Mouse (Mus musculus): ENCODE results near the gene Pbrm1. TPM values are rescaled to one million over a fixed set of nuclear protein-coding genes. Genes with fewer than 3 reads are reported as not detected.
A peak's percentile ranks its signal among the peaks of the same experiment; 100 is the strongest.

Pbrm1 gene
- total RNA-seq (2017) = 83.0 and 120 TPM in 2 replicates

DNA sequence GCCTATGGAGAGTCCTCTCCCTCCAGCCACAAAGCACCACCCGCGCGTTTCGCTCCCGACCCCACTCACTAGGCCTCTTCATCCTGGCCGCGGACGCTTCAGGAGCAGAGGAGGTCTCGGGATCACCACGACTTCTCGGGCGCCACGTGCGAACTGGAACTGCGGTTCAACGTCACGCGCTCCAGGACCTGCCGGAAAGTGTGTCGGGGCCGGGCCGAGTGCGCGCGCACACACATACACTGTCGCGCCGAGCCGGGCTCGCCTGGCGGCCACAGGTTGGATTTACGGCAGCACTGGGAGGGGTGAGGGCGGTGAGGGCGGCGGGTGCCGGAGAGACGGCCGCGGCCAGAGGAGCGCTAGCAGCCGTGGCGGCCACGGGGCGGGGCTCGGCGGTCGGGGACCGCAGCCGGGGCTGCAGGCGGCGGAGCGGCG is at the start of gene Pbrm1, which contains the start of gene Gnl3:
Gene Pbrm1 (plus strand): TSS at position 279 of the 432 bp plus-strand sequence.
Gene Gnl3 (minus strand): TSS at position 293 of the 432 bp plus-strand sequence.
- ATAC-seq (replicated peaks; ENCODE audit: low read depth, poor library complexity, severe bottlenecking) = peak; percentile 89

DNA sequence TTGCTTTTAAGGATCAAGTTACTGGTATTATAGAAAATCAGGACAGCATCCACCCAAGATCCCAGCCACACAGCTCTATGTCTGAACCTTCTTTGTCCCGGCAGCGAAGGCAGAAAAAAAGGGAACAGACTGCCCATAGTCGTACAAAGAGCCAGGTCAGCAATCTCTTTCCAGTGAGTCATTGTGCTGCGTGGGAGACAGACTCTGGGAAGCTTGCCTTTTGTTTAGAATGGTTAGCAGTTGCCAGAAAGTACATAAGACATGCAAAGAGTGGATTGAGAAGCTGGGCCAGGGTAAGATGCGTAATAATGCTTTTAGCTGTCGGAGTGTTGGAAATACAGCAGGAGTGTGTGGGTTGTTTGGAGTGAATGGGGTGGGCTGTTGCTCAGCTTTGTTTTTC is 44.7 kb upstream of the Pbrm1 start:
- ATAC-seq (replicated peaks; ENCODE audit: low read depth, poor library complexity, severe bottlenecking) = no peak

DNA sequence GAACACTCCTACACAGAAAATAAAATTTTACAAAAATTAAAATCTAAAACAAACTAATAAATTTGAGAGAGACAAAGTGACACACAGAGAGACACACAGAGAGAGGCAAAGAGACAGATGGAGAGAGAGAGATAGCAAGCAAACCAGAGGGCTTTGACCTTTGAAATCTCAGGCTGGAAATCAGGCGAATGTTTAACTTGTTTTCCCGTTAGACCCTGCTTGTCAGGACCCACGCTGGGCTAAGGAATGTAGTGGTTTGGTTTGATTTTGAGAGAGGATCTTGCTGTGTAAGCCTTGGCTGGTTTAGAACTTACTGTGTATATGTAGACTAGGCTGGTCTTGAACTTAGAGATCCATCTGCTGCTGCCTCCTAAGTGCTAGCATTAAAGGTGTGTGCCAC is 42.7 kb upstream of the Pbrm1 start:
- no peak for ATAC-seq (replicated peaks; ENCODE audit: low read depth, poor library complexity, severe bottlenecking)

DNA sequence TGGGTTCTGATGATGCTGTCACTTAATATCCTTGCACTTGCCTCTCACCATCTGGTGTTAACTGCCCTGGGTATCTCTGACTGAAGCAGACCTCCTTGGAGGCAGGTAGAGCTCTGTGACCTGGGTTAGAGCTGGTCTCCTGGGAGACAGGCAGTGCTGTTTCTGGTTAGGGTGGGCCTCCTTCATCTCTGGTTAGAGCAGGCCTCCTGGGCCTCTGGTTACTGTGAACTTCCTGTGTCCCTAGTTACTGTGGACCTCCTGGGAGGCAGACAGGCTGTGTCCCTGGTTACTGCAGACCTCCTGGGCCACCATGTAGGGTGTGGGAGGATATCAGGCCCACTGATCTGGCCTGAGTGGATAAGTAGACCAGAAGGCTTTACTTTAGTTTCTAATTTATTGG is 22.5 kb upstream of the Pbrm1 start:
- no peak for ATAC-seq (replicated peaks; ENCODE audit: low read depth, poor library complexity, severe bottlenecking)

DNA sequence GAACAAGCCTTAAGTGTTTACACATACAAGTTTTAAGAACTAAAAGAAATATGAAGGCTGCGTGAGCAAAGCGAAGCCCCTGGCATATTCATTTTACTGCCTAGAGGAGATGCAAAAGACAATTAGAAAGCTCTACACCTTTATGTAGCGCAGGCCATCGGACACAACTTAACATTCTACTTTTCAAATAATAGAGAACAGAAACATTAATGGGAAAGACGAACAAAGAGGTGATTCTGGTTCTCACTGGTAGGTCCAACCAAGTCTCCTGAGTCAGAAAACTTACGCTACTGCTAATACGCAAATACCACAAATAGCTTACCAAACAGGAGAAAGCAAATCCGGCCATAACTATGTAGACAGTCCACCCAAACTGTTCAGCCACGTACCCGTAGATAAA is 18.6 kb upstream of the Pbrm1 start:
- no peak for ATAC-seq (replicated peaks; ENCODE audit: low read depth, poor library complexity, severe bottlenecking)

DNA sequence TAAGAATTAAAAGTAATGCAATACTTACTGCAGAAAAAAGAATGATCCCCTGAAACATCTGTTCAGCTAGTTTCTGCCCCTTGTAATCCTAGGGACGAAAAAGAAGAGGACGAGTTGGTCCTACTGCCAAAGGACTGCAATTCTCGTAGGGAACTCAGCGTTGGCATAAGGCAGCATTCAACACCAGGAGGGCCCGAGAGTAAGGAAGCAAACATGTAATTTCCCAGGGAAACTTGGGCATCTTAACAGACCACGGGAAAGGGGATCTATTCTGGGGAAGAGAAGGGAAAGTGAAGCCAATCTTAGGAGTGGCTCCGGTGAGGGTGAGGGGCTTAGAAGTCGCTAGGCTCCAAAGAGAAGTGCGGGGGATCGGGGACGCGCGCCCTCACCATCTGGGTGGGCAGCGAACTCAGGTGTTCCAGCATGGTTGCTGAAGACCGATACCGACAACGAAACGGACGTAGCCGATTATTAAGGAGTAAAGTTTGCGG is 18.1 kb upstream of the Pbrm1 start:
- peak; percentile 33; the same call in 1 of the 2 replicates for ATAC-seq (replicated peaks; ENCODE audit: low read depth, poor library complexity, severe bottlenecking)

DNA sequence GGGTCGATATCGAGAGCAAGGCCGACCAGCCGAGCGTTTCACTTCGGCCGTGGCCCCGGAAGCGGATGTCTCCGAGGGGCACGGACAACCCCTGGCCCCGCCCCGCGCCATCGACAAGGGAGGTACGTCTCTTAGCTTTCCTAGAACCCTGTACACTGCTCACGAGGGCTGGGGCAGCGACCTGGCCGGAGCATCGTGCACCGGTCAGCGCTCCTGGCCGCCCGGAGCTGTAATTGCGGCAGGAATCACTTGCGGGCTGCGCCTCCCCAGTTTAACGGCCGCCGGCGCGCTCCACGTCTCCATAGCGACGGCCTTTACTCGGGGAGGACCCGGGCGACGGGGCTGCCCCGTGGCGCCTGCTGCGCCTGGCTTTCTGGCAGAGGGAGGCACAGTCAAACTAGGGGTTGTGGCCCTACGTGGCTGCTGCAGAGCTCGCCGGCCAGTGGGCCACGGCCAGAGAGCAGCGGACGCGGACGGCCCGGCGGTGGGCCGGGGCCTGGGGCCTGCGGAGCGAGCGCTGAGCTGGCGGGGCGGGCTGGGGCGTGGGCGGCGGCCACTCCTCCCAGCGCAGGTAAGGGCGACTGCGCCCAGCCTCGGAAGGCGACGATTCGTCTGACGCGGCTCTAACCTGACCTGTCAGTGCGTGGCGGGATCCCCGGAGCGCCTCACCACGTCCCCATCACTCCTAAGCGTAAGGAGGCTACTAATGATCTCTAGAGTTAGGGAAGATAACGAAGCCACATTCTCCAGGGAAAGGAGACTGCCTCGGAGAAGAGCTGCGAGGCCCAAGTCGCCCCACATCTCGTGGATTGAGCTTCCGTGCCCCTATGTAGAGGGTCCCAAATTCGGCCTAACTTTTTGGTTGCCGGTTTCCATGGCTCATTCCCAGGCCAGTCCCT is 17.4 kb upstream of the Pbrm1 start, which contains the start of the genes Glt8d1 and Spcs1:
Gene Glt8d1 (plus strand): TSS at position 94 of the 899 bp plus-strand sequence.
Gene Spcs1 (minus strand): TSS at position 366 of the 899 bp plus-strand sequence.
- ATAC-seq (replicated peaks; ENCODE audit: low read depth, poor library complexity, severe bottlenecking) = peak; percentile 84

DNA sequence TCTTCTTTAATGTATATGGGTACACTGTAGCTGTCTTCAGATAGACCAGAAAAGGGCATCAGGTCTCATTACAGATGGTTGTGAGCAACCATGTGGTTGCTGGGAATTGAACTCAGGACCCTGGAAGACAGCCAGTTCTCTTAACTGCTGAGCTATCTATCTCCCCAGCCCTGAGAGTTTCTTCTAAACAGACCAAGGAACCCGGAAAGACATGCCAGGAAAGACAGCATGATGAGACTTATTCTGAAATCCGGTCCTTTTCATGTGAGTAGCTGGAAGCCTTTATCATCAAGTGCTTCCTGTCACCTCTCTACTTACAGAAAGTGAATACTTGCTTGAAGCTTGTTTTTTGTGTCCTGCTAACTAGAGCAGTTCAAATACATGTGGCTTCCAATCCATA is 14.4 kb upstream of the Pbrm1 start:
- no peak for ATAC-seq (replicated peaks; ENCODE audit: low read depth, poor library complexity, severe bottlenecking)

DNA sequence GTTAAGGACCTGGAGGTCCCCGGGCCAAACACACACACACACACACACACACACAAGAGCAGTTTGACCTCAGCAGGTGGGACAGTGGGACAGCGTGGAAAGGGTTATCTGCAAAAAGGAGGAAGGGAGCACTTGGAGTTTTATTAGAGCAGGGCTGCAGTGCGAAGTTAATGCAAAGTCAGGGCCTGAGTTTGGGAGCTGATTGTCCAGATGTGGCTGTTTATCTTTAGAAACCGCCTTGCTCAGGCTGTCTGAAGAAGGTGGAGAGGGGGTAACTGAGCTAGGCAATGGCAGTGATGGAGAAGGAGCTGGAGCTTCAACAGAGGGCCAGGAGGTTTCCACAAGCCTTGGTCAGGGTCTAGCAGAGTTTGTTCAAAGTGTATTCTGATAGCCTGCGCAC is 12.2 kb upstream of the Pbrm1 start:
- no peak for ATAC-seq (replicated peaks; ENCODE audit: low read depth, poor library complexity, severe bottlenecking)

DNA sequence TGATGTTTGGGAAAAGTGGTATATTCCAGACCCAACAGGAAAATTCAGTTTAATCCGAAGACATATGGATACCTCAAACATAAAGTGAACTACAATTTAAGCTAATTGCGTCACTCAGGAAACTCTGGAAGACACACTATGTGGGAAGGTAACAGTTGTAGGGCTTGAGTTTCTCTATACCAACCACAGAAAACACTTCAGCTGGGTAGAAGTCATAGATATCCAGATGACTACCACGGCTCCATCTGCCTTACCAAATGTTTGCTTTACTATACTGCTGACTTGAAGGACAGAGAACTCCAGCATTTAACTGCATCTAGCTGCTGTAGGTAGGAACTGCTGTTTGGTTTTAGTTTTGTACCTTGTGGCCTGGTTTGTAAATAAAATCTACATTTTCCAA is 7.3 kb upstream of the Pbrm1 start:
- no peak for ATAC-seq (replicated peaks; ENCODE audit: low read depth, poor library complexity, severe bottlenecking)

DNA sequence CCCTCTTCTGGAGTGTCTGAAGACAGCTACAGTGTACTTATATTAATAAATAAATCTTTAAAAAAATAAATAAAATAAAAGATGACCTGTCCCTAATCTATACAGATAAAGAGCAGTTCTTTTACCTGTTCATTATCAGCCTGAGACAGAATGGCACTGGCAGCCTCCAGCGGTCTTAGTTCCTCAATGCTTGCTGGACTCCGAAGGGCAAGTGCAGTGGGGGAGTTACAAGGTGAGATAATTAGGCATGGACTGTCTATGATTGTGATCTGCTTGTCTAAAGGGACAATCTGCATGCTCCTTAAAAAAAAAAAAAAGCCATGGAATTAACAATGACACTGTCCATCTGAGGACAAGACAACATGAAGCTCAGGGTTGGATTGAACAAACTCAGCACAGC is 5.0 kb upstream of the Pbrm1 start:
- ATAC-seq (replicated peaks; ENCODE audit: low read depth, poor library complexity, severe bottlenecking) = no peak

DNA sequence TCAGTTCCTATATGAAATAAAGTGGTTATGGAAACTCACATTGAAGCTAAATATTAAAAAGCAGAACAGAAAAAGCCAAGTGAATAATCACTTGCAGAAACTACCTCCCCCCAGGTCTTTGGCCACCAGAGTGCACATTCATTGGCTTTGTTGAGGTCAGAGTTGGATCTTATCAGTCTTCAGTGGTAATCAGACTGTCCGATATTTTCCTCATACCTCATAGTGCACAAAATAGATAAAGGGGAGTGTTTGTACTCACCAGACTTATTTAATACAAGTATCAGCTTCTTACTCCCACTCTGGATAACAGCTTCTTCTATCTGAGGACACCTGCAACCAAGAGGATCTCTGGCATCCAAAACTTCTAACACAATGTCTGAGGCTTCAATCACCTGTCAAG is 2.9 kb upstream of the Pbrm1 start:
- ATAC-seq (replicated peaks; ENCODE audit: low read depth, poor library complexity, severe bottlenecking) = no peak

DNA sequence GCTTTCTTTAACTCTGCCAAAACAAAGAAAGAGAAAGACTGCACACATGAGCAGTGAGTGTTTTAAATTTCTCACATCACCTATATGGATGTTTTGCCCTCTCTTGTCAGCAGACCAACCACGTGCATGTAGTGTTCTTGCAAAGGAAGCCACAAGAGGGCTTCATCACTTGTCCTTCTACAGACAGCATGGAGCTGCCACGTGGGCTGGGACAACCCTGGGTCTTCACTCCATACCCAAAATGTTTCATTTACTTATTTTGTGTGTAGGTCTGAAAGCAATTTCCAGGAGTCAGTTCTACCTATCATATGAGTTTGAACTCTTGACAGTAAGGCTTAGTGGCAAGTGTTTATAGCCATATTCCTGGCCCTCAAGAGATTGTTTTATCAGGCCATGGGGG is 1.1 kb upstream of the Pbrm1 start:
- ATAC-seq (replicated peaks; ENCODE audit: low read depth, poor library complexity, severe bottlenecking) = peak; percentile 55

DNA sequence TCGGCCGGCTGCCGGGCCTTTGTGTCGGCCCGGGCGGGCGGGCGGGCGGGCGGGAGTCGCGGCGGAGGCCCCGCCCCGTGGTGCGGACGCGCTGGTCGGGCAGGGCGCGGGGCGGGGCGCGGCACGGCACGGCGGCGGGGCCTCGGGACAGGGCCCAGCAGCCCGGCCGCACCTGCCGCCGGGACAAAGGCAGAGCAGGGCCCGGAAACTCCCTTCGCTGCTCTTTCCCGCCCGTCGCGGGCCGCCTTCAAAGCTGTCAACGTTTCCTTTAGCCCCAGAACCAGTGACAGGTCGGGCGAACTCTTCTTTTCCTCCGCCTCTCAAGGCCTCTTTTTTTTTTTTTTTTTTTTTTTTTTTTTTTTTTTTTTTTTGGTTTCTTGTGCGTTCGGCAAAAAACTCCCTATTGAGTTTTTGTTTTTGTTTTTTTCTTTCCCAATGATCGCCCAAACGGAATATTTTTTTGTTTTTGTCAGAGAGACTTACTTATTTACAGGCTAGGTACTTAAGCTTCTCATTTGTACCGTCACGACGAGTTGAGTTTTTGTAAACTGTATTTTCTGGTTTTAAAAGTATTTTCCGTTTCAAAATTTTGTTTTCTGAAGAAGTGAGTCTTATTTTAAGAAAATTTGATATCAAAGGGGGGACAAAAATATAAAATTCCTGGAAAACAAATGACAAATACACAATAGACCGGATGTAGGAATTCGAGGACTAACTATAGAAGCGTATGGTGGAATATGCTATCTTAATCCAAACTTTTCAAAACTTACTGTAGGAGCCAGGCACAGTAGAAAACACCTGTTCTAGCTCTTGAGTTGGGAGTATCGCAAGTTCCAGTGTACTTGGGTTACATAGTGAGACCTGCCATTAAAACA is 630 bp downstream of the Pbrm1 start:
- peak; percentile 63 for ATAC-seq (replicated peaks; ENCODE audit: low read depth, poor library complexity, severe bottlenecking)

DNA sequence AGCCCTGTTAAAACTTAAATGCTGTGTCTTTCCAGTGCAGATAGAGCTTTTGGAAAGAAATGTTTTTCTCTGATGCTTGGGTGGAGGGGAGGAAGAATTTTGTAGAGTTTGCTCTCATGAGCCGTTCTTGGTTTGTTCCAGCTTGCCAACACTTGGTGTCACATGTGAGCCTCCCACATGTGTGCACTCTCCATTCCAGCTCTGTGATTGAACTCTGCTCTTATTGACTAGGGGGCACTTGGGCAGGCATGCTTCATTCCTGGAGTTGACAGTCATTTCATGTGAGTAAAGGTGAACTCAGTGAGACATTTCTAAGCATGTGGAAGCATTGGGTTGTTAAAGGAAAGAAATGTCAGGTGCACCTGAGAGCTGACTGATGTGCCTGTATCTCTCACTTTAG is 3.6 kb downstream of the Pbrm1 start:
- ATAC-seq (replicated peaks; ENCODE audit: low read depth, poor library complexity, severe bottlenecking) = no peak

DNA sequence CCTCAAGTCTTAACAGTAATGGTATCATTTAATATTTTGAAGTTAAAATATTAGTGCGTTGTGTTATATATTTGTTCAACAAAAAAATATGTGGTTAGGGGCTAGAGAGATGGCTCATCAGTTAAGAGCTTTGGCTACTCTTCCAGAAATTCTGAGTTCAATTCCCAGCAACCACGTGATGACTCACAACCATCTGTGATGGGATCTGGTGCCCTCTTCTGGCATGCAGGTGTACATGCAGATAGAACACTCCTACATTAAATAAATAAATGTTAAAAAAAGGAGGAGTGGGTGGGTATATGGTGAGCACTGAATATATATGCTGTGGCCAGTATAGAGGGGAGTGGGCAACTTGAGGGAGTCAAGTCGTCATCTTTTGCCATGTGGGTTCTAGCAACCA is 6.8 kb downstream of the Pbrm1 start:
- no peak for ATAC-seq (replicated peaks; ENCODE audit: low read depth, poor library complexity, severe bottlenecking)

DNA sequence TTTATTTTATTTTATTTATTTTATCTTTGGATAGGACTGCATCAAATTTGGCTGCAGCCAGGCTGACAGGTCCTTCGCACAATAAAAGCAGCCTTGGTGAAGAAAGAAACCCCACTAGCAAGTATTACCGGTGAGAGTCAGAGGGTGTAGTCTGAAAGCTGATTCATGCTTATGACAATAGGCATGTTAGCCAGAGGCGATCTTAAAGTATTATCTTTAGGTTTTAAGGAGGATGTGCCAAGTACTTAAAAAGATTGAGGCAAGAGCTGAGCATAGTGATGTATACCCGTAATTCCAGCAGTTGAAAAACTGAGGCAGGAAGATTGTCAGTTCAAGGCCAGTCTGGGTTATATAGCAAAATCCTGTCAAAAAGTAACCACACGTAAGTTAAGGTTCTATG is 26.4 kb downstream of the Pbrm1 start:
- ATAC-seq (replicated peaks; ENCODE audit: low read depth, poor library complexity, severe bottlenecking) = no peak

DNA sequence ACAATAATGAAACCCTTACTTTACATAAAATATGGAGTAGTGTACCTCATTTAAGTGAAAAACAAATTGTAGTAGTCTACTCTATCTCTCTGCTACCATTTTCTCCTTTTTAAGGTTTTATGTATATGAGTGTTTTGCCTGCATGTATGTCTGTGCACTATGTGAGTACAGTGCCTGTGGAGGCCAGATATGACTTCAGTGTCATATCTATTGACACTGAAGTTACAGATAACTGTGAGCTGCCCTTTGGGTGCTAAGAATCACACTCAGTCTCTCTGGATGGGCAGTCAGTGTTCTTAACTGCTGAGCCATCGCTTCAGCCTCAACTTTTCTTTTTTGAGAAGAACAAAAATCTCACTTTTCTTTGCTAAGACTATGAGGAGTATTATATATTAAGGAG is 26.9 kb downstream of the Pbrm1 start:
- ATAC-seq (replicated peaks; ENCODE audit: low read depth, poor library complexity, severe bottlenecking) = no peak

DNA sequence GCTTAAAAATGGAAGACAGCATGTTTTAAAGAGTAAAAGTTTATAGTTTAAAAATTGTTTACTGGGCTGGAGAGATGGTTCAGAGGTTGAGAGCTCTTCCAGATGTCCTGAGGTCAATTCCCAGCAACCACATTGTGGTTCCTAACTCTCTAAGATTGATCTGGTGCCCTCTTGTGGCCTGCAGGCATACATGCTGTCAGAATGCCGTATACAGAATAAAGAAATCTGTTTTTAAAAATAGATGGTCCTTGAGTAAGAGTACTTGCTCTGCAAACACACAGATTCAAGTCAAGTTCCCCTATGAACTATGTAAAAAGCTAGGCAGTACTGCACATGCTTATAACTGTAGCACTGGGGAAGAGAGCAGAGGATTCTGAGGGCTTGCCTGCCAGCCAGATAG is 43.3 kb downstream of the Pbrm1 start:
- ATAC-seq (replicated peaks; ENCODE audit: low read depth, poor library complexity, severe bottlenecking) = no peak

DNA sequence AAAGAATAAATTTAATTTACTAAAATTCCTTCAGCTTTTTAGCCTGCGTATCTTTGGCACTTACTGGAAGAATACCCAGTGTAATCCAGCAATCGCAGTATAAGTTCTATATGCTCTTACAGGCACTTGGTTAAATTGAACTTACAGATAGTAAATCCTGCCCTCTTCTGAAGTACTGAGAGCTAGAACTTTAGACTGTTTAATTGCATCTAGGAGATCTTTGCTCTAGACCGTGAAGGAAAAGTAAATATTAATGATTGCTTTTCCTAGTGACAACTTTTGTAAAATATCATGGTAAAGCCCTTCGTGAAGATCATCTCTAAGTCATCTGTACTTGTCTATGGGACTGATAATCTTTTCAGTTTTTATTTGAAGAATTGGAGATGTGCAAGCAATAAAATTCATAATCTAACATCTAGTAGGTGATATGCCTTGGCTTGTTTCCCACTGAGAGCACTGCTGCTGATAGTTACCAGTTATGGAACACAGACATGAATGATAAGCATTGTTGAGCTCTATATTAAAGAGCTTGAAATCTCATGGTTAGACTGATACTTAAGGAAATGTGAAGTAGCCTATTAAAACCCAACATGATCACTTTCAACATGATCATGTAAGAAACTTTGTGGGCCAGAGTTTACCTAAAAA is 50.3 kb downstream of the Pbrm1 start:
- ATAC-seq (replicated peaks; ENCODE audit: low read depth, poor library complexity, severe bottlenecking) = no peak
